Mouse (Mus musculus) liver, embryonic 14.5 days (tissue): ENCODE results near the gene Ano10.

Source experiments
- CTCF ChIP-seq: IDR thresholded peaks from 2 replicates; pipeline ENCODE4 v1.5.1; 2016; ENCODE audit warnings: antibody characterized with exemption, low read depth, control low read depth
- EP300 ChIP-seq: IDR thresholded peaks from 2 replicates; pipeline ENCODE4 v1.6.1; 2016; ENCODE audit warnings: antibody characterized with exemption, low read depth

GRCm38 (mm10) chr9:122322356-122322755 lies 28.1 kb upstream of the Ano10 start:
- TF ChIP-seq CTCF (no peak), EP300 (no peak)
